Mouse (Mus musculus) kidney, adult 2 months (tissue): ENCODE data around the gene Acot7.

Experiments
- CTCF ChIP-seq: fragments of 200-500 bp; conservative IDR thresholded peaks from 2 replicates; pipeline ENCODE4 v1.5.1; 2011; ENCODE audit warnings: low read depth, mild to moderate bottlenecking, control low read depth, low read length, moderate library complexity, mixed read lengths; ENCODE audit not compliant: insufficient read depth, insufficient read length
- POLR2A ChIP-seq: fragments of 200-500 bp; IDR thresholded peaks from one replicate; pipeline ENCODE4 v1.6.1; 2011; ENCODE audit warnings: low read depth, low read length, control low read depth

DNA sequence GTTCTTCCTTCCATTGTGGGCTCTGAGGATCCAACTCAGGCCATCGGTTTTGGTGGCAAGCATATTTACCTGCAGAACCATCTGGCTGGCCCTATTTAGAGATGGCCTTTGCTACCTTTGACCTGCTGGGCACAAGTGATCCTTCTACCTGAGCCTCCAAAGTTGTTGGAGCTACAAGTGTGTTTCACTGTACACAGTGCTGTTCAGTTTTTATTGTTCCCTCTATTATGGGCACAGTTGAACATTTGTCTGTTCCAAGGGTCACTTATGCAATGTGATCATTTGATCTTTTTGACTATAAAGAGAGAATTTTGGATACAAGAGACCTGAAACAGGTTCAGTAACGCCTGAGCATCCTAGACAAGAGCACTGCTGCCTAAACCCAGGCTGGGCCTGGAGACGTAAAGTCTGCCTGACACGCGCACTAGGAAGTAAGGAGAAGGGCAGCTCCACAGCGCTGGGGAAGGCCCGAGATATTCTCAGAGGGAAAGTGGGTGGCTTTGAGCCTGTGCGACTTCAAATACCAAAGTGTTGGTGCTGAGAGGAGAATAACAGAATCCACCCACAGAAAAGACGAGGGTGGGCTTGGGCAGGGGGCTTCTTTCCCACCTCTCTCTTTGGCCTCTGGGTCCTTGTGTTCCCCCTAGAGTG is 65.4 kb downstream of the Acot7 start:
- TF ChIP-seq CTCF (no peak), POLR2A (no peak)
